Mouse (Mus musculus): Measurements from ENCODE around the gene Sugct.

GRCm38 (mm10) chr13:17585267-17585913, 110.0 kb downstream of the Sugct start:
- no peak for TF ChIP-seq CTCF (IDR thresholded peaks at IDR 0.05; ENCODE audit: borderline replicate concordance, insufficient read depth, low read depth, low read length)
- TF ChIP-seq POLR2A (IDR thresholded peaks at IDR 0.05; ENCODE audit: borderline replicate concordance, insufficient read depth, low read length): no peak
